Mouse (Mus musculus) stomach, embryonic 14.5 days (tissue): Measurements from ENCODE around the gene Ncam1. TPM values are rescaled to one million over a fixed set of nuclear protein-coding genes. Genes with fewer than 3 reads are reported as not detected.

Source experiments
- ATAC-seq: fragments of 200-750 bp; cut with Nextera tagmentation; 2 replicates; pipeline ENCODE4 v1.8.0; 2017; ENCODE audit warnings: low read depth, moderate TSS enrichment; ENCODE audit not compliant: insufficient number of reproducible peaks, insufficient read depth, low FRiP score
- H3K27ac ChIP-seq: fragments of 300-500 bp; sonication (generic); 2 replicates; pipeline ENCODE4 v1.5.1; 2014; ENCODE audit warnings: mild to moderate bottlenecking, low read length, moderate library complexity, mixed read lengths
- H3K27me3 ChIP-seq: fragments of 300-500 bp; sonication (generic); 2 replicates; pipeline ENCODE4 v1.6.1; 2014; ENCODE audit warnings: low read length, control low read depth, mixed read lengths; ENCODE audit not compliant: control insufficient read depth, insufficient read depth
- H3K36me3 ChIP-seq: fragments of 300-500 bp; sonication (generic); 2 replicates; pipeline ENCODE4 v1.6.1; 2014; ENCODE audit warnings: mild to moderate bottlenecking, control low read depth, low read length, moderate library complexity, mixed read lengths; ENCODE audit not compliant: control insufficient read depth, insufficient read depth
- H3K4me1 ChIP-seq: fragments of 300-500 bp; sonication (generic); 2 replicates; pipeline ENCODE4 v1.6.1; 2014; ENCODE audit warnings: low read length, control low read depth, mixed read lengths; ENCODE audit not compliant: control insufficient read depth, insufficient read depth
- H3K4me2 ChIP-seq: fragments of 300-500 bp; sonication (generic); replicated peaks from 2 replicates; pipeline ENCODE4 v1.6.1; 2014; ENCODE audit warnings: low read depth, low read length, control low read depth
- H3K4me3 ChIP-seq: fragments of 300-500 bp; sonication (generic); 2 replicates; pipeline ENCODE4 v1.5.1; 2014; ENCODE audit warnings: low read depth, low read length, control low read depth
- H3K9ac ChIP-seq: fragments of 300-500 bp; sonication (generic); replicated peaks from 2 replicates; pipeline ENCODE4 v1.6.1; 2014; ENCODE audit warnings: low read depth, mild to moderate bottlenecking, control low read depth, low read length, moderate library complexity, mixed read lengths
- H3K9me3 ChIP-seq: fragments of 300-500 bp; sonication (generic); 2 replicates; pipeline ENCODE4 v1.6.1; 2016; ENCODE audit warnings: low read depth, low read length, control low read depth; ENCODE audit not compliant: control insufficient read depth
- WGBS: fragments of 180-500 bp; shearing (Covaris S2); extraction: QIAGEN DNeasy Blood & Tissue Kit; methylation state at CpG from one replicate; pipeline ENCODE4 v1.1.7; 2014; 5-methylcytosine and 5-hydroxymethylcytosine counted together
- polyA plus RNA-seq: library from polyadenylated mRNA; unstranded; fragments of >200 nt; fragmentation: Nextera tagmentation; extraction: Ambion mirVana; gene quantifications from 2 replicates; pipeline ENCODE4 v1.2.1, GENCODE M21; 2014

Ncam1 gene
- polyA plus RNA-seq, 1 experiment from 2014 or later = 115 TPM

GRCm38 (mm10) chr9:49760571-49760970, 38.2 kb downstream of the Ncam1 start:
- Histone ChIP-seq H3K9ac (no peak overlapping the region), H3K4me2 (no peak overlapping the region), H3K27me3 (no peaks in the 10 kb centered on the region), H3K27ac (no peak overlapping the region), H3K4me3 (no peak overlapping the region), H3K4me1 (peaks cover 4% of the 10 kb centered on the region; the same call in 1 of the 2 replicates), H3K9me3 (no peaks in the 10 kb centered on the region), H3K36me3 (no peaks in the 10 kb centered on the region)
- no peak for ATAC-seq
- 80% methylated on average over 6 of the region's 6 CpGs for WGBS

GRCm38 (mm10) chr9:49758436-49758835, 40.3 kb downstream of the Ncam1 start:
- ATAC-seq = no peak
- H3K4me1 ChIP-seq = peaks cover 4% of the 10 kb centered on the region; the same call in 1 of the 2 replicates
- no peak overlapping the region for H3K9ac ChIP-seq
- no peaks in the 10 kb centered on the region for H3K27me3 ChIP-seq
- no peaks in the 10 kb centered on the region for H3K36me3 ChIP-seq
- WGBS = 48% methylated on average over 2 of the region's 2 CpGs
- no peak overlapping the region for H3K27ac ChIP-seq
- no peaks in the 10 kb centered on the region for H3K9me3 ChIP-seq
- H3K4me3 ChIP-seq = no peak overlapping the region
- peak overlapping the region; percentile 14; the same call in 1 of the 2 replicates for H3K4me2 ChIP-seq

- no peak overlapping the region for H3K4me3 ChIP-seq
- H3K4me2 ChIP-seq = peak overlapping the region; percentile 14
- peaks cover 4% of the 10 kb centered on the region; the same call in 1 of the 2 replicates for H3K4me1 ChIP-seq
- peak overlapping the region; percentile 71; the same call in 1 of the 2 replicates for H3K27ac ChIP-seq
- no peak overlapping the region for H3K9ac ChIP-seq
- no peaks in the 10 kb centered on the region for H3K36me3 ChIP-seq
- H3K27me3 ChIP-seq = no peaks in the 10 kb centered on the region
- no peaks in the 10 kb centered on the region for H3K9me3 ChIP-seq
- no peak for ATAC-seq
- 49% methylated on average over 12 of the region's 12 CpGs for WGBS
Measured at GRCm38 (mm10) chr9:49757986-49758385, 40.7 kb downstream of the Ncam1 start.

GRCm38 (mm10) chr9:49757582-49757981, 41.1 kb downstream of the Ncam1 start:
- H3K36me3 ChIP-seq = no peaks in the 10 kb centered on the region
- H3K4me3 ChIP-seq = no peak overlapping the region
- 65% methylated on average over 4 of the region's 4 CpGs for WGBS
- no peak for ATAC-seq
- H3K9ac ChIP-seq = no peak overlapping the region
- H3K27ac ChIP-seq = peak overlapping the region; percentile 71; the same call in 1 of the 2 replicates
- H3K4me1 ChIP-seq = peaks cover 4% of the 10 kb centered on the region; the same call in 1 of the 2 replicates
- H3K27me3 ChIP-seq = no peaks in the 10 kb centered on the region
- peak overlapping the region; percentile 14; the same call in 1 of the 2 replicates for H3K4me2 ChIP-seq
- no peaks in the 10 kb centered on the region for H3K9me3 ChIP-seq

- H3K27me3 ChIP-seq = no peaks in the 10 kb centered on the region
- no peak overlapping the region for H3K27ac ChIP-seq
- peaks cover 4% of the 10 kb centered on the region; the same call in 1 of the 2 replicates for H3K4me1 ChIP-seq
- ATAC-seq = no peak
- H3K9ac ChIP-seq = no peak overlapping the region
- 84% methylated on average over 4 of the region's 4 CpGs for WGBS
- H3K4me2 ChIP-seq = no peak overlapping the region
- H3K9me3 ChIP-seq = no peaks in the 10 kb centered on the region
- no peak overlapping the region for H3K4me3 ChIP-seq
- H3K36me3 ChIP-seq = no peaks in the 10 kb centered on the region
Measured at GRCm38 (mm10) chr9:49756725-49757124, 42.0 kb downstream of the Ncam1 start.

- Histone ChIP-seq H3K27ac (no peak overlapping the region), H3K4me1 (peaks cover 4% of the 10 kb centered on the region; the same call in 1 of the 2 replicates), H3K27me3 (no peaks in the 10 kb centered on the region), H3K4me2 (no peak overlapping the region), H3K9me3 (no peaks in the 10 kb centered on the region), H3K36me3 (no peaks in the 10 kb centered on the region), H3K4me3 (no peak overlapping the region), H3K9ac (no peak overlapping the region)
- no peak for ATAC-seq
- WGBS = 73% methylated on average over 4 of the region's 4 CpGs
Measured at GRCm38 (mm10) chr9:49755214-49755613, 43.5 kb downstream of the Ncam1 start.

GRCm38 (mm10) chr9:49751466-49751865, 47.3 kb downstream of the Ncam1 start:
- 68% methylated on average over 6 of the region's 6 CpGs for WGBS

GRCm38 (mm10) chr9:49746176-49746575, 52.5 kb downstream of the Ncam1 start:
- Histone ChIP-seq H3K36me3 (no peaks in the 10 kb centered on the region), H3K27ac (no peak overlapping the region), H3K4me1 (0 out of 2 replicates have a peak, but pooled peaks cover 4% of the 10 kb centered on the region), H3K9me3 (no peaks in the 10 kb centered on the region), H3K4me3 (no peak overlapping the region), H3K4me2 (no peak overlapping the region), H3K27me3 (no peaks in the 10 kb centered on the region), H3K9ac (no peak overlapping the region)
- WGBS = 65% methylated on average over 2 of the region's 2 CpGs
- ATAC-seq = no peak

More at GRCm38 (mm10) chr9:49751466-49751865, 47.3 kb downstream of the Ncam1 start:
- no peak overlapping the region for H3K27ac ChIP-seq
- no peak for ATAC-seq
- H3K27me3 ChIP-seq = no peaks in the 10 kb centered on the region
- H3K36me3 ChIP-seq = no peaks in the 10 kb centered on the region
- no peaks in the 10 kb centered on the region for H3K9me3 ChIP-seq
- H3K9ac ChIP-seq = no peak overlapping the region
- H3K4me3 ChIP-seq = no peak overlapping the region
- H3K4me1 ChIP-seq = no peaks in the 10 kb centered on the region
- no peak overlapping the region for H3K4me2 ChIP-seq

GRCm38 (mm10) chr9:49745696-49746095, 53.0 kb downstream of the Ncam1 start:
- H3K27me3 ChIP-seq = no peaks in the 10 kb centered on the region
- no peak overlapping the region for H3K4me3 ChIP-seq
- H3K9me3 ChIP-seq = no peaks in the 10 kb centered on the region
- H3K36me3 ChIP-seq = no peaks in the 10 kb centered on the region
- H3K4me1 ChIP-seq = 0 out of 2 replicates have a peak, but pooled peaks cover 4% of the 10 kb centered on the region
- 47% methylated on average over 4 of the region's 4 CpGs for WGBS
- no peak overlapping the region for H3K27ac ChIP-seq
- ATAC-seq = no peak
- no peak overlapping the region for H3K4me2 ChIP-seq
- no peak overlapping the region for H3K9ac ChIP-seq
